Mouse (Mus musculus) gastrocnemius, postnatal 14 days (tissue): ENCODE results near the gene Hivep3. TPM values are rescaled to one million over a fixed set of nuclear protein-coding genes. Genes with fewer than 3 reads are reported as not detected.

Experiments
- DNase-seq: peaks from one replicate; pipeline ENCODE4 v3.0.0; 2021; ENCODE audit warnings: mixed read lengths
- intact Hi-C: fragments of 180-260 bp; cut with DNase I; formaldehyde crosslinking; loops from one replicate; pipeline ENCODE4 v1.15.1; 2025; ENCODE audit warnings: low total_unique reads
- total RNA-seq, 2 experiments: library from RNA; stranded (reverse); gene quantifications; 2 replicates each; pipeline ENCODE4 v1.2.3; 2021

Hivep3 gene
- total RNA-seq, 2 experiments from 2014 or later, result 2.9 to 3.0 TPM

- no peak for DNase-seq
- intact Hi-C loops, result loop anchor here (5.0 kb wide), 1 partner anchor 179 kb away; no protein-coding TSS in a partner anchor
Measured at GRCm38 (mm10) chr4:119923410-119923809, 189.8 kb downstream of the Hivep3 start.

- no peak for DNase-seq
- intact Hi-C loops, result no loop called here
Measured at GRCm38 (mm10) chr4:119925052-119925451, 191.5 kb downstream of the Hivep3 start.

GRCm38 (mm10) chr4:119931923-119932322 lies 198.3 kb downstream of the Hivep3 start:
- intact Hi-C loops, result no loop called here
- no peak for DNase-seq

GRCm38 (mm10) chr4:119932549-119933257 lies 199.1 kb downstream of the Hivep3 start:
- peak; percentile 47 for DNase-seq
- intact Hi-C loops, result no loop called here

- intact Hi-C loops, result no loop called here
- DNase-seq, result no peak
Measured at GRCm38 (mm10) chr4:119934901-119935300, 201.3 kb downstream of the Hivep3 start.

GRCm38 (mm10) chr4:119937876-119938275 lies 204.3 kb downstream of the Hivep3 start:
- peak; percentile 62 for DNase-seq

GRCm38 (mm10) chr4:119938518-119938917 lies 204.9 kb downstream of the Hivep3 start:
- intact Hi-C loops, result no loop called here
- DNase-seq, result no peak

More at GRCm38 (mm10) chr4:119937876-119938275, 204.3 kb downstream of the Hivep3 start:
- intact Hi-C loops, result no loop called here

GRCm38 (mm10) chr4:119939786-119940185 lies 206.2 kb downstream of the Hivep3 start:
- DNase-seq, result no peak
- intact Hi-C loops, result no loop called here

GRCm38 (mm10) chr4:119946224-119946887 lies 212.8 kb downstream of the Hivep3 start:
- intact Hi-C loops, result no loop called here
- no peak for DNase-seq

- DNase-seq, result no peak
- intact Hi-C loops, result no loop called here
Measured at GRCm38 (mm10) chr4:119947232-119948162, 213.9 kb downstream of the Hivep3 start.

- intact Hi-C loops, result no loop called here
- DNase-seq, result no peak
Measured at GRCm38 (mm10) chr4:119948406-119948805, 214.8 kb downstream of the Hivep3 start.

- DNase-seq, result no peak
- intact Hi-C loops, result no loop called here
Measured at GRCm38 (mm10) chr4:119948922-119949614, 215.5 kb downstream of the Hivep3 start.

- intact Hi-C loops, result no loop called here
- no peak for DNase-seq
Measured at GRCm38 (mm10) chr4:119950181-119950580, 216.6 kb downstream of the Hivep3 start.

- intact Hi-C loops, result no loop called here
- DNase-seq, result no peak
Measured at GRCm38 (mm10) chr4:119951081-119951480, 217.5 kb downstream of the Hivep3 start.

GRCm38 (mm10) chr4:119955008-119955407 lies 221.4 kb downstream of the Hivep3 start:
- intact Hi-C loops, result loop anchor here (5.0 kb wide), 1 partner anchor 82 kb away; no protein-coding TSS in a partner anchor

GRCm38 (mm10) chr4:119957970-119958369 lies 224.4 kb downstream of the Hivep3 start:
- no peak for DNase-seq
- intact Hi-C loops, result loop anchor here (5.0 kb wide), 1 partner anchor 79 kb away; no protein-coding TSS in a partner anchor

More at GRCm38 (mm10) chr4:119955008-119955407, 221.4 kb downstream of the Hivep3 start:
- DNase-seq, result no peak

GRCm38 (mm10) chr4:119959293-119959692 lies 225.7 kb downstream of the Hivep3 start:
- no peak for DNase-seq
- intact Hi-C loops, result loop anchor here (5.0 kb wide), 1 partner anchor 78 kb away; no protein-coding TSS in a partner anchor

GRCm38 (mm10) chr4:119959873-119960272 lies 226.3 kb downstream of the Hivep3 start:
- intact Hi-C loops, result loop anchor here (5.0 kb wide), 1 partner anchor 77 kb away; no protein-coding TSS in a partner anchor
- no peak for DNase-seq

GRCm38 (mm10) chr4:119960523-119960922 lies 226.9 kb downstream of the Hivep3 start:
- intact Hi-C loops, result no loop called here
- DNase-seq, result no peak
